Mouse (Mus musculus): ENCODE data around the gene Gm13124. TPM values are rescaled to one million over a fixed set of nuclear protein-coding genes. Genes with fewer than 3 reads are reported as not detected.

Gene Gm13124
- polyA plus RNA-seq (2012; rRNA removed), result not detected in 2 replicates

GRCm38 (mm10) chr4:144565034-144565433 is at the start of gene Gm13124:
TSS of gene Gm13124 (minus strand) at chr4:144565134.

GRCm38 (mm10) chr4:144613407-144613806 is 48.5 kb upstream of the Gm13124 start, which contains the start of gene Aadacl4:
TSS of gene Aadacl4 (plus strand) at chr4:144613707.

GRCm38 (mm10) chr4:144519522-144519921 is 45.4 kb downstream of the Gm13124 start, which contains the start of gene 9430007A20Rik:
TSS of gene 9430007A20Rik (plus strand) at chr4:144519822.

Other genes starting within 250 kb of the Gm13124 start
- not detected in 2 replicates for gene Gm13128, start 234.9 kb downstream of the Gm13124 start, polyA plus RNA-seq (2012; rRNA removed)
- gene Gm13119, start 207.2 kb downstream of the Gm13124 start, polyA plus RNA-seq (2012; rRNA removed), result not detected in 2 replicates
- not detected in 2 replicates for gene Pramef20, start 187.2 kb downstream of the Gm13124 start, polyA plus RNA-seq (2012; rRNA removed)
- gene Pramef12, start 156.7 kb downstream of the Gm13124 start, polyA plus RNA-seq (2012; rRNA removed), result not detected in 2 replicates
- not detected in 2 replicates for gene 1700012P22Rik, start 126.4 kb downstream of the Gm13124 start, polyA plus RNA-seq (2012; rRNA removed)
- not detected in 2 replicates for gene Gm9944, start 111.8 kb downstream of the Gm13124 start, polyA plus RNA-seq (2012; rRNA removed)
- not detected in 2 replicates for gene Aadacl3, start 101.4 kb downstream of the Gm13124 start, polyA plus RNA-seq (2012; rRNA removed)
- gene 9430007A20Rik, start 45.3 kb downstream of the Gm13124 start, polyA plus RNA-seq (2012; rRNA removed), result not detected in 2 replicates
- not detected in 2 replicates for gene Aadacl4, start 48.6 kb upstream of the Gm13124 start, polyA plus RNA-seq (2012; rRNA removed)
- not detected in 2 replicates for gene Gm436, start 121.2 kb upstream of the Gm13124 start, polyA plus RNA-seq (2012; rRNA removed)
- gene Gm13178, start 156.3 kb upstream of the Gm13124 start, polyA plus RNA-seq (2012; rRNA removed), result not detected in 2 replicates
- not detected in 2 replicates for gene Gm438, start 221.4 kb upstream of the Gm13124 start, polyA plus RNA-seq (2012; rRNA removed)